8 mouse cellular contexts compared by ENCODE assay signal in the genomic region with DNA sequence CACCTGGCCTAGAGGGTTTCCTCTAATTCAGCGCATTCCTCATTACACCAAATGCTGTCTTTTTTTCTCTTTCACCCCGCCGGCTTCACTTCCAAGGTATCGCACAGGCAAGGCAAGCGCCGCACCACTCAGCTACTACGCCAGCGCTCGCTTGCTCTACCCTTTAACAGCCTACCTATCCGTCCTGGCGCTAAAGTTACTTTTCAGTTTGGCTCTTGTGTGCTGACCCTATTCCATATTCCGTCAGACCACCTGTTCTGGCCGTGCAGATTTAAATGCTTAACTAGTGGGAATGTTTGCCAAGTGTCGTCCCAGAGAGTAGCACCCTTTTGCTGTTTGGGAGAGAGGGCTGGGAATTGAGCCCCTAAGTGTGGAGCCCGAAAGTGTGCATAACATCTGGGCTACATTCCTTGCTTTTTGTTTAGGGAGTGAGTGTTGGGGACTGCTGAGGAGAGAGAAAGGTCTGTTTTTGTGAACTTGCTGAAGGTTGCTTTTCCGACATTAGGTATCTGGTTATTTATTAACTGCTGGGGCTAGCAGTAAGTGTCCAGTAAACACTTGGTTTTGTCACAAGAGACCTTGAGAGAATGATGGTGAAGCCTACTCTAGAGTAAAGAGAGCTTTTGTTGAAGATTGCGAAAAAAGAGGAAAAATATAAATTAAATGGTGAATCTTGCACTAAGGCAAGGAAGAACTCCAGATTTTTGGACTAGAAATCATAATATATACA. TPM values are rescaled to one million over a fixed set of nuclear protein-coding genes. Genes with fewer than 3 reads are reported as not detected.
DNase-seq lines count a peak whose midpoint lies in the region; ATAC-seq and TF ChIP-seq lines count a peak whose summit lies in the region.

No protein-coding gene starts in this region.

- H3K9ac ChIP-seq in embryonic facial prominence, embryonic 12.5 days: peak overlapping the region; percentile 67
- peak overlapping the region; percentile 51 for H3K9ac ChIP-seq in hindbrain, embryonic 15.5 days
- peak overlapping the region; percentile 67 for H3K9ac ChIP-seq in liver, adult 2 months (ENCODE audit: low read depth, low read length)

- H3K27ac ChIP-seq in cerebellum, adult 2 months (ENCODE audit: insufficient read depth, low read length): no peak overlapping the region
- H3K27ac ChIP-seq in embryonic facial prominence, embryonic 12.5 days: no peak overlapping the region
- H3K27ac ChIP-seq in hindbrain, embryonic 15.5 days (replicated peaks): no peak overlapping the region
- H3K27ac ChIP-seq in liver, adult 2 months (replicated peaks; ENCODE audit: insufficient read depth, low read depth, low read length): peak overlapping the region; percentile 100

- peaks cover 15% of the 10 kb centered on the region; the same call in 1 of the 2 replicates for H3K79me2 ChIP-seq in liver, adult 2 months (ENCODE audit: control insufficient read depth, insufficient read depth, low read length)

- peak in 1 of 2 experiments; percentile 23 for DNase-seq in cerebellum, adult 2 months
- no peak for DNase-seq in cerebellum, adult 9-11 months
- peak; percentile 89 for DNase-seq in liver, adult 2 months (ENCODE audit: extremely low read depth, low read depth, low spot score)
- peak; percentile 47 for DNase-seq in neural tube, embryonic 10.5 days (ENCODE audit: extremely low spot score, low spot score)
- no peak for DNase-seq in c-Kit-positive CD71-positive TER-119-positive erythroid progenitor cells, embryonic 14.5 days (ENCODE audit: low spot score)
- DNase-seq in cerebellum, adult 9-10 months: no peak

- TF ChIP-seq POLR2A in cerebellum, adult 2 months (IDR thresholded peaks at IDR 0.05; ENCODE audit: borderline replicate concordance, insufficient read depth, low read length): no peak
- TF ChIP-seq POLR2A in liver, adult 2 months (IDR thresholded peaks at IDR 0.05; ENCODE audit: extremely low read depth, insufficient read depth, low read length): no peak

- peak overlapping the region; percentile 83 for H3K4me2 ChIP-seq in embryonic facial prominence, embryonic 12.5 days (replicated peaks)
- peak overlapping the region; percentile 79 for H3K4me2 ChIP-seq in hindbrain, embryonic 15.5 days

- TF ChIP-seq CTCF in cerebellum, adult 2 months (IDR thresholded peaks at IDR 0.05; ENCODE audit: borderline replicate concordance, insufficient read depth, low read depth, low read length): no peak
- no peak for TF ChIP-seq CTCF in liver, adult 2 months (IDR thresholded peaks at IDR 0.05; ENCODE audit: low read depth, low read length)

- ATAC-seq in embryonic facial prominence, embryonic 12.5 days (ENCODE audit: insufficient number of reproducible peaks, insufficient read depth, low FRiP score, low TSS enrichment): no peak
- ATAC-seq in hindbrain, embryonic 15.5 days (ENCODE audit: low FRiP score, low read depth): no peak

- WGBS in cerebellum, adult 2 months: 13% methylated on average over 17 of the region's 17 CpGs
- 6% methylated on average over 17 of the region's 17 CpGs for WGBS in embryonic facial prominence, embryonic 12.5 days
- 7% methylated on average over 17 of the region's 17 CpGs for WGBS in hindbrain, embryonic 15.5 days
- 15% methylated on average over 17 of the region's 17 CpGs for WGBS in liver, adult 2 months

- no peaks in the 10 kb centered on the region for H3K36me3 ChIP-seq in embryonic facial prominence, embryonic 12.5 days
- H3K36me3 ChIP-seq in hindbrain, embryonic 15.5 days: no peaks in the 10 kb centered on the region
- no peaks in the 10 kb centered on the region for H3K36me3 ChIP-seq in liver, adult 2 months (ENCODE audit: control insufficient read depth, insufficient read depth, low read length)

- H3K4me3 ChIP-seq in cerebellum, adult 2 months (replicated peaks; ENCODE audit: insufficient read depth, low read depth, low read length): peak overlapping the region; percentile 80
- H3K4me3 ChIP-seq in embryonic facial prominence, embryonic 12.5 days: peak overlapping the region; percentile 49
- peak overlapping the region; percentile 57 for H3K4me3 ChIP-seq in hindbrain, embryonic 15.5 days
- peak overlapping the region; percentile 67 for H3K4me3 ChIP-seq in liver, adult 2 months (ENCODE audit: insufficient read depth, low read depth, low read length)

- no peaks in the 10 kb centered on the region for H3K9me3 ChIP-seq in embryonic facial prominence, embryonic 12.5 days
- no peaks in the 10 kb centered on the region for H3K9me3 ChIP-seq in hindbrain, embryonic 15.5 days

- no peaks in the 10 kb centered on the region for H3K4me1 ChIP-seq in cerebellum, adult 2 months (ENCODE audit: control insufficient read depth, insufficient read depth, low read length)
- H3K4me1 ChIP-seq in embryonic facial prominence, embryonic 12.5 days: peaks cover 6% of the 10 kb centered on the region; the same call in 1 of the 2 replicates
- peaks cover 23% of the 10 kb centered on the region for H3K4me1 ChIP-seq in hindbrain, embryonic 15.5 days (replicated peaks)
- peaks cover 14% of the 10 kb centered on the region; the same call in 1 of the 2 replicates for H3K4me1 ChIP-seq in liver, adult 2 months (ENCODE audit: control insufficient read depth, insufficient read depth, low read length)

- no peaks in the 10 kb centered on the region for H3K27me3 ChIP-seq in cerebellum, adult 2 months (ENCODE audit: control insufficient read depth, insufficient read depth, low read length)
- no peaks in the 10 kb centered on the region for H3K27me3 ChIP-seq in embryonic facial prominence, embryonic 12.5 days
- no peaks in the 10 kb centered on the region for H3K27me3 ChIP-seq in hindbrain, embryonic 15.5 days
- no peaks in the 10 kb centered on the region for H3K27me3 ChIP-seq in liver, adult 2 months (ENCODE audit: control insufficient read depth, insufficient read depth, low read length)

RNA-seq across cellular contexts. Expression of a gene that starts 1.2 kb away (rescaled TPM):
- polyA plus RNA-seq in cerebellum, adult 2 months (2012; rRNA removed): 44.4 and 52.6 TPM in 2 replicates
- 76.5 and 76.6 TPM in 2 replicates for polyA plus RNA-seq in embryonic facial prominence, embryonic 12.5 days (2016; fragmentation: Nextera tagmentation; extraction: Ambion mirVana)
- 33.1 and 34.1 TPM in 2 replicates for polyA plus RNA-seq in hindbrain, embryonic 15.5 days (2015; fragmentation: Nextera tagmentation; extraction: Ambion mirVana)
- total RNA-seq in liver, adult 2 months (2014; rRNA removed): 188 and 211 TPM in 2 replicates
- 112 and 121 TPM in 2 replicates for polyA plus RNA-seq in liver, adult 2 months (2012; rRNA removed)

RNA-seq across cellular contexts. Expression of a gene that starts 9.7 kb away (rescaled TPM):
- polyA plus RNA-seq in cerebellum, adult 2 months (2012; rRNA removed): not detected in 2 replicates
- not detected in 2 replicates for polyA plus RNA-seq in embryonic facial prominence, embryonic 12.5 days (2016; fragmentation: Nextera tagmentation; extraction: Ambion mirVana)
- not detected in 2 replicates for polyA plus RNA-seq in hindbrain, embryonic 15.5 days (2015; fragmentation: Nextera tagmentation; extraction: Ambion mirVana)
- not detected in 2 replicates for total RNA-seq in liver, adult 2 months (2014; rRNA removed)
- polyA plus RNA-seq in liver, adult 2 months (2012; rRNA removed): not detected in 2 replicates

Comparison
In these comparisons a context has a peak if more than half of its experiments do, and no peak if none do; other contexts are left out.
1. DNase-seq: peak in liver, adult 2 months (single experiment) and neural tube, embryonic 10.5 days (single experiment); none in cerebellum, adult 9-11 months (single experiment), c-Kit-positive CD71-positive TER-119-positive erythroid progenitor cells, embryonic 14.5 days (single experiment) and cerebellum, adult 9-10 months (single experiment).
2. Peak in every context shown above with its lines, with median percentiles within 50 percentile points of each other: H3K4me3 ChIP-seq and H3K9ac ChIP-seq.